Mouse (Mus musculus) liver, postnatal 0 days (tissue): Measurements from ENCODE around the gene Hemk1.

Experiments used
- CTCF ChIP-seq: sonication (generic); IDR thresholded peaks from 2 replicates; pipeline ENCODE4 v1.5.1; 2016; ENCODE audit warnings: antibody characterized with exemption, low read depth
- EP300 ChIP-seq: IDR thresholded peaks from 2 replicates; pipeline ENCODE4 v1.6.1; 2016; ENCODE audit warnings: antibody characterized with exemption, low read depth, mild to moderate bottlenecking

- TF ChIP-seq CTCF = no peak
- TF ChIP-seq EP300 = no peak
Observed at GRCm38 (mm10) chr9:107287294-107287693, 50.9 kb downstream of the Hemk1 start.
